Mouse (Mus musculus) c-Kit-negative CD71-positive TER-119-positive erythroid progenitor cells, embryonic 14.5 days (primary cell): ENCODE measurements around the gene Cntn2.
"Not testable (repeated sequence)": the region's sequence is repeated elsewhere in the genome, so short reads cannot be mapped to it uniquely, and the experiment has no call there.

Source experiments
- DNase-seq: peaks from one replicate; pipeline ENCODE4 v3.0.0-alpha.2; 2013; ENCODE audit warnings: low read depth, low spot score

The Cntn2 gene

GRCm38 (mm10) chr1:132511521-132511920 is 31.5 kb downstream of the Cntn2 start:
- DNase-seq, result no peak

GRCm38 (mm10) chr1:132509771-132510170 is 33.3 kb downstream of the Cntn2 start:
- no peak for DNase-seq

- no peak for DNase-seq
Observed at GRCm38 (mm10) chr1:132506656-132507055, 36.4 kb downstream of the Cntn2 start.

- no peak for DNase-seq
Observed at GRCm38 (mm10) chr1:132506058-132506457, 37.0 kb downstream of the Cntn2 start, which contains the start of gene Tmem81. TSS of gene Tmem81 (plus strand) at chr1:132506230.

GRCm38 (mm10) chr1:132505155-132505554 is 37.9 kb downstream of the Cntn2 start:
- no peak for DNase-seq

- DNase-seq, result no peak
Observed at GRCm38 (mm10) chr1:132500535-132500934, 42.5 kb downstream of the Cntn2 start.

- no peak for DNase-seq
Observed at GRCm38 (mm10) chr1:132483759-132484158, 59.3 kb downstream of the Cntn2 start.

- DNase-seq, result no peak
Observed at GRCm38 (mm10) chr1:132483234-132483633, 59.8 kb downstream of the Cntn2 start.

- DNase-seq, result no peak
Observed at GRCm38 (mm10) chr1:132481619-132482018, 61.4 kb downstream of the Cntn2 start.

GRCm38 (mm10) chr1:132479438-132479837 is 63.6 kb downstream of the Cntn2 start:
- no peak for DNase-seq

- peak; percentile 82 for DNase-seq
Observed at GRCm38 (mm10) chr1:132476928-132477691, 65.9 kb downstream of the Cntn2 start, which contains the start of gene Rbbp5. TSS of gene Rbbp5 (plus strand) at chr1:132477365.

- no peak for DNase-seq
Observed at GRCm38 (mm10) chr1:132476575-132476927, 66.5 kb downstream of the Cntn2 start.

GRCm38 (mm10) chr1:132474496-132474895 is 68.6 kb downstream of the Cntn2 start:
- no peak for DNase-seq

- no peak for DNase-seq
Observed at GRCm38 (mm10) chr1:132472537-132472936, 70.5 kb downstream of the Cntn2 start.

- DNase-seq, result no peak
Observed at GRCm38 (mm10) chr1:132471499-132471898, 71.6 kb downstream of the Cntn2 start.

- DNase-seq, result no peak
Observed at GRCm38 (mm10) chr1:132471032-132471431, 72.0 kb downstream of the Cntn2 start.

- DNase-seq, result not testable (repeated sequence)
Observed at GRCm38 (mm10) chr1:132470031-132470430, 73.0 kb downstream of the Cntn2 start.

- no peak for DNase-seq
Observed at GRCm38 (mm10) chr1:132469519-132469918, 73.5 kb downstream of the Cntn2 start.

GRCm38 (mm10) chr1:132468926-132469325 is 74.1 kb downstream of the Cntn2 start:
- DNase-seq, result no peak

- no peak for DNase-seq
Observed at GRCm38 (mm10) chr1:132464651-132465050, 78.4 kb downstream of the Cntn2 start.
